Mouse (Mus musculus): ENCODE data around the gene Rps3.

GRCm38 (mm10) chr7:99476558-99477114, 6.9 kb downstream of the Rps3 start:
- no peak for TF ChIP-seq CTCF (IDR thresholded peaks at IDR 0.05; ENCODE audit: borderline replicate concordance, insufficient read depth, low read length)
- no peak; the same call in 1 of the 2 replicates for TF ChIP-seq POLR2A (IDR thresholded peaks at IDR 0.05; ENCODE audit: low read depth, low read length)
